Mouse (Mus musculus) spleen, adult 18-20 months (tissue): ENCODE data around the gene Mrpl53.

Source experiments
- DNase-seq, 2 experiments: peaks; one replicate each; pipeline ENCODE4 v3.0.0; 2022; ENCODE audit warnings: mixed read lengths in 2 of 2

The Mrpl53 gene

GRCm38 (mm10) chr6:83095968-83096367, 12.9 kb upstream of the Mrpl53 start:
- no peak for DNase-seq

GRCm38 (mm10) chr6:83098411-83098810, 10.4 kb upstream of the Mrpl53 start:
- no peak for DNase-seq

- peak; percentile 84 to 87 for DNase-seq
Observed at GRCm38 (mm10) chr6:83101316-83101687, 7.5 kb upstream of the Mrpl53 start, which contains the start of the genes Ccdc142 and Gm42688. Ccdc142 (plus strand) TSS chr6:83101601. Gm42688 (plus strand) TSS chr6:83101617.

GRCm38 (mm10) chr6:83101688-83102556, 6.9 kb upstream of the Mrpl53 start:
- DNase-seq, result peak; percentile 61 to 74

- no peak for DNase-seq
Observed at GRCm38 (mm10) chr6:83103130-83103650, 5.7 kb upstream of the Mrpl53 start.

- no peak for DNase-seq
Observed at GRCm38 (mm10) chr6:83104158-83104557, 4.7 kb upstream of the Mrpl53 start.

GRCm38 (mm10) chr6:83107566-83108400, 1.1 kb upstream of the Mrpl53 start:
- peak; percentile 62 to 79 for DNase-seq

- DNase-seq, result no peak
Observed at GRCm38 (mm10) chr6:83111510-83112136, 2.8 kb downstream of the Mrpl53 start.

- DNase-seq, result peak; percentile 90 to 95
Observed at GRCm38 (mm10) chr6:83115011-83115671, 6.3 kb downstream of the Mrpl53 start, which contains the start of gene Mogs. Mogs (plus strand) TSS chr6:83115496.

GRCm38 (mm10) chr6:83115682-83116372, 7.0 kb downstream of the Mrpl53 start:
- DNase-seq, result no peak

- no peak for DNase-seq
Observed at GRCm38 (mm10) chr6:83116373-83117164, 7.7 kb downstream of the Mrpl53 start.

- no peak for DNase-seq
Observed at GRCm38 (mm10) chr6:83117165-83117438, 8.3 kb downstream of the Mrpl53 start.

GRCm38 (mm10) chr6:83117616-83118015, 8.8 kb downstream of the Mrpl53 start:
- DNase-seq, result no peak

GRCm38 (mm10) chr6:83118369-83118768, 9.5 kb downstream of the Mrpl53 start:
- no peak for DNase-seq

GRCm38 (mm10) chr6:83118825-83119733, 10.2 kb downstream of the Mrpl53 start:
- DNase-seq, result no peak

- peak in 1 of 2 experiments; percentile 17 for DNase-seq
Observed at GRCm38 (mm10) chr6:83119734-83120051, 10.9 kb downstream of the Mrpl53 start.

GRCm38 (mm10) chr6:83120930-83121862, 12.4 kb downstream of the Mrpl53 start, which contains the start of gene Wbp1:
Wbp1 (minus strand) TSS chr6:83121559.
- peak; percentile 78 to 87 for DNase-seq

- DNase-seq, result no peak
Observed at GRCm38 (mm10) chr6:83121863-83122710, 13.2 kb downstream of the Mrpl53 start.
